Mouse (Mus musculus): ENCODE results near the gene Lrfn5. TPM values are rescaled to one million over a fixed set of nuclear protein-coding genes. Genes with fewer than 3 reads are reported as not detected.
A peak's percentile ranks its signal among the peaks of the same experiment; 100 is the strongest.

Gene Lrfn5
- polyA plus RNA-seq, 1 experiment from 2014 or later: 0.76 TPM

- Histone ChIP-seq H3K4me1 (ENCODE audit: control insufficient read depth, insufficient read depth, low read length) (no peaks in the 10 kb centered on the region), H3K27me3 (ENCODE audit: control insufficient read depth, insufficient read depth, low read length) (no peaks in the 10 kb centered on the region), H3K4me2 (ENCODE audit: low read depth, severe bottlenecking) (no peak overlapping the region), H3K27ac (replicated peaks; ENCODE audit: low read depth, low read length) (no peak overlapping the region), H3K4me3 (ENCODE audit: low read depth, low read length) (no peak overlapping the region), H3K9me3 (ENCODE audit: control insufficient read depth, low read length) (no peaks in the 10 kb centered on the region), H3K36me3 (ENCODE audit: control insufficient read depth, insufficient read depth, low read length) (no peaks in the 10 kb centered on the region), H3K9ac (ENCODE audit: low read length) (no peak overlapping the region)
- DNase-seq (ENCODE audit: low spot score) (no peak), ATAC-seq (ENCODE audit: insufficient number of reproducible peaks, low FRiP score, low TSS enrichment, low read depth) (no peak)
- WGBS: 92% methylated on average over 3 of the region's 3 CpGs
Observed at GRCm38 (mm10) chr12:61607871-61608270, 84.9 kb downstream of the Lrfn5 start.

- ATAC-seq (ENCODE audit: insufficient number of reproducible peaks, low FRiP score, low TSS enrichment, low read depth): no peak
- H3K27me3 ChIP-seq (ENCODE audit: control insufficient read depth, insufficient read depth, low read length): no peaks in the 10 kb centered on the region
- no peak for DNase-seq (ENCODE audit: low spot score)
Observed at GRCm38 (mm10) chr12:61610081-61610480, 87.1 kb downstream of the Lrfn5 start.

GRCm38 (mm10) chr12:61624532-61624931 is 101.6 kb downstream of the Lrfn5 start:
- DNase-seq (ENCODE audit: low spot score) (no peak), ATAC-seq (ENCODE audit: insufficient number of reproducible peaks, low FRiP score, low TSS enrichment, low read depth) (no peak)
- no peaks in the 10 kb centered on the region for H3K27me3 ChIP-seq (ENCODE audit: control insufficient read depth, insufficient read depth, low read length)
- H3K27ac ChIP-seq (replicated peaks; ENCODE audit: low read depth, low read length): no peak overlapping the region
- no peaks in the 10 kb centered on the region for H3K4me1 ChIP-seq (ENCODE audit: control insufficient read depth, insufficient read depth, low read length)
- no peaks in the 10 kb centered on the region for H3K9me3 ChIP-seq (ENCODE audit: control insufficient read depth, low read length)
- H3K9ac ChIP-seq (ENCODE audit: low read length): no peak overlapping the region
- no peak overlapping the region for H3K4me3 ChIP-seq (ENCODE audit: low read depth, low read length)
- no peak overlapping the region for H3K4me2 ChIP-seq (ENCODE audit: low read depth, severe bottlenecking)
- H3K36me3 ChIP-seq (ENCODE audit: control insufficient read depth, insufficient read depth, low read length): no peaks in the 10 kb centered on the region

More at GRCm38 (mm10) chr12:61610081-61610480, 87.1 kb downstream of the Lrfn5 start:
- no peaks in the 10 kb centered on the region for H3K36me3 ChIP-seq (ENCODE audit: control insufficient read depth, insufficient read depth, low read length)
- no peaks in the 10 kb centered on the region for H3K9me3 ChIP-seq (ENCODE audit: control insufficient read depth, low read length)
- H3K4me3 ChIP-seq (ENCODE audit: low read depth, low read length): no peak overlapping the region
- H3K9ac ChIP-seq (ENCODE audit: low read length): no peak overlapping the region
- H3K27ac ChIP-seq (replicated peaks; ENCODE audit: low read depth, low read length): no peak overlapping the region
- H3K4me1 ChIP-seq (ENCODE audit: control insufficient read depth, insufficient read depth, low read length): no peaks in the 10 kb centered on the region
- no peak overlapping the region for H3K4me2 ChIP-seq (ENCODE audit: low read depth, severe bottlenecking)
- 72% methylated on average over 1 of the region's 1 CpGs for WGBS

GRCm38 (mm10) chr12:61654380-61654779 is 131.4 kb downstream of the Lrfn5 start:
- no peaks in the 10 kb centered on the region for H3K36me3 ChIP-seq (ENCODE audit: control insufficient read depth, insufficient read depth, low read length)
- no peak overlapping the region for H3K4me3 ChIP-seq (ENCODE audit: low read depth, low read length)
- WGBS: 83% methylated on average over 5 of the region's 5 CpGs
- H3K9me3 ChIP-seq (ENCODE audit: control insufficient read depth, low read length): no peaks in the 10 kb centered on the region
- no peaks in the 10 kb centered on the region for H3K4me1 ChIP-seq (ENCODE audit: control insufficient read depth, insufficient read depth, low read length)
- no peaks in the 10 kb centered on the region for H3K27me3 ChIP-seq (ENCODE audit: control insufficient read depth, insufficient read depth, low read length)
- no peak overlapping the region for H3K27ac ChIP-seq (replicated peaks; ENCODE audit: low read depth, low read length)
- H3K4me2 ChIP-seq (ENCODE audit: low read depth, severe bottlenecking): no peak overlapping the region
- no peak overlapping the region for H3K9ac ChIP-seq (ENCODE audit: low read length)
- DNase-seq (ENCODE audit: low spot score) (no peak), ATAC-seq (ENCODE audit: insufficient number of reproducible peaks, low FRiP score, low TSS enrichment, low read depth) (no peak)

- ATAC-seq (ENCODE audit: insufficient number of reproducible peaks, low FRiP score, low TSS enrichment, low read depth) (no peak), DNase-seq (ENCODE audit: low spot score) (peak; percentile 28)
- no peaks in the 10 kb centered on the region for H3K9me3 ChIP-seq (ENCODE audit: control insufficient read depth, low read length)
- no peaks in the 10 kb centered on the region for H3K4me1 ChIP-seq (ENCODE audit: control insufficient read depth, insufficient read depth, low read length)
- H3K9ac ChIP-seq (ENCODE audit: low read length): no peak overlapping the region
- H3K4me2 ChIP-seq (ENCODE audit: low read depth, severe bottlenecking): no peak overlapping the region
- no peaks in the 10 kb centered on the region for H3K36me3 ChIP-seq (ENCODE audit: control insufficient read depth, insufficient read depth, low read length)
- H3K4me3 ChIP-seq (ENCODE audit: low read depth, low read length): no peak overlapping the region
- no peaks in the 10 kb centered on the region for H3K27me3 ChIP-seq (ENCODE audit: control insufficient read depth, insufficient read depth, low read length)
- no peak overlapping the region for H3K27ac ChIP-seq (replicated peaks; ENCODE audit: low read depth, low read length)
Observed at GRCm38 (mm10) chr12:61723158-61723557, 200.2 kb downstream of the Lrfn5 start.

GRCm38 (mm10) chr12:61807073-61807605 is 284.2 kb downstream of the Lrfn5 start:
- WGBS: 84% methylated on average over 4 of the region's 4 CpGs
- ATAC-seq (ENCODE audit: insufficient number of reproducible peaks, low FRiP score, low TSS enrichment, low read depth) (no peak), DNase-seq (ENCODE audit: low spot score) (no peak)
- no peaks in the 10 kb centered on the region for H3K27me3 ChIP-seq (ENCODE audit: control insufficient read depth, insufficient read depth, low read length)
- no peaks in the 10 kb centered on the region for H3K4me1 ChIP-seq (ENCODE audit: control insufficient read depth, insufficient read depth, low read length)
- no peaks in the 10 kb centered on the region for H3K36me3 ChIP-seq (ENCODE audit: control insufficient read depth, insufficient read depth, low read length)
- H3K9ac ChIP-seq (ENCODE audit: low read length): no peak overlapping the region
- no peaks in the 10 kb centered on the region for H3K9me3 ChIP-seq (ENCODE audit: control insufficient read depth, low read length)
- no peak overlapping the region for H3K4me3 ChIP-seq (ENCODE audit: low read depth, low read length)
- no peak overlapping the region for H3K27ac ChIP-seq (replicated peaks; ENCODE audit: low read depth, low read length)
- H3K4me2 ChIP-seq (ENCODE audit: low read depth, severe bottlenecking): no peak overlapping the region

- ATAC-seq (ENCODE audit: insufficient number of reproducible peaks, low FRiP score, low TSS enrichment, low read depth) (no peak), DNase-seq (ENCODE audit: low spot score) (no peak)
- no peaks in the 10 kb centered on the region for H3K36me3 ChIP-seq (ENCODE audit: control insufficient read depth, insufficient read depth, low read length)
- no peak overlapping the region for H3K27ac ChIP-seq (replicated peaks; ENCODE audit: low read depth, low read length)
- H3K9ac ChIP-seq (ENCODE audit: low read length): no peak overlapping the region
- H3K4me2 ChIP-seq (ENCODE audit: low read depth, severe bottlenecking): no peak overlapping the region
- H3K4me1 ChIP-seq (ENCODE audit: control insufficient read depth, insufficient read depth, low read length): no peaks in the 10 kb centered on the region
- no peak overlapping the region for H3K4me3 ChIP-seq (ENCODE audit: low read depth, low read length)
- no peaks in the 10 kb centered on the region for H3K9me3 ChIP-seq (ENCODE audit: control insufficient read depth, low read length)
- H3K27me3 ChIP-seq (ENCODE audit: control insufficient read depth, insufficient read depth, low read length): no peaks in the 10 kb centered on the region
- 94% methylated on average over 5 of the region's 5 CpGs for WGBS
Observed at GRCm38 (mm10) chr12:61823601-61824000, 300.7 kb downstream of the Lrfn5 start.

GRCm38 (mm10) chr12:61826311-61826710 is 303.4 kb downstream of the Lrfn5 start:
- Histone ChIP-seq H3K9me3 (ENCODE audit: control insufficient read depth, low read length) (no peaks in the 10 kb centered on the region), H3K27ac (replicated peaks; ENCODE audit: low read depth, low read length) (no peak overlapping the region), H3K36me3 (ENCODE audit: control insufficient read depth, insufficient read depth, low read length) (no peaks in the 10 kb centered on the region), H3K9ac (ENCODE audit: low read length) (no peak overlapping the region), H3K27me3 (ENCODE audit: control insufficient read depth, insufficient read depth, low read length) (no peaks in the 10 kb centered on the region), H3K4me1 (ENCODE audit: control insufficient read depth, insufficient read depth, low read length) (no peaks in the 10 kb centered on the region), H3K4me3 (ENCODE audit: low read depth, low read length) (no peak overlapping the region), H3K4me2 (ENCODE audit: low read depth, severe bottlenecking) (no peak overlapping the region)
- DNase-seq (ENCODE audit: low spot score) (no peak), ATAC-seq (ENCODE audit: insufficient number of reproducible peaks, low FRiP score, low TSS enrichment, low read depth) (no peak)
- WGBS: 6% methylated on average over 1 of the region's 1 CpGs

GRCm38 (mm10) chr12:61842599-61843291 is 319.8 kb downstream of the Lrfn5 start:
- Histone ChIP-seq H3K4me2 (ENCODE audit: low read depth, severe bottlenecking) (no peak overlapping the region), H3K27ac (replicated peaks; ENCODE audit: low read depth, low read length) (no peak overlapping the region), H3K36me3 (ENCODE audit: control insufficient read depth, insufficient read depth, low read length) (no peaks in the 10 kb centered on the region), H3K27me3 (ENCODE audit: control insufficient read depth, insufficient read depth, low read length) (no peaks in the 10 kb centered on the region), H3K9ac (ENCODE audit: low read length) (no peak overlapping the region), H3K4me1 (ENCODE audit: control insufficient read depth, insufficient read depth, low read length) (no peaks in the 10 kb centered on the region), H3K4me3 (ENCODE audit: low read depth, low read length) (no peak overlapping the region), H3K9me3 (ENCODE audit: control insufficient read depth, low read length) (no peaks in the 10 kb centered on the region)
- DNase-seq (ENCODE audit: low spot score): no peak
- no peak for ATAC-seq (ENCODE audit: insufficient number of reproducible peaks, low FRiP score, low TSS enrichment, low read depth)
- WGBS: 92% methylated on average over 9 of the region's 9 CpGs

All from limb, embryonic 11.5 days (tissue).